Mouse (Mus musculus): ENCODE results near the gene 4933403O08Rik.

Gene 4933403O08Rik

GRCm38 (mm10) chrX:112238749-112239148 lies at the start of gene 4933403O08Rik:
4933403O08Rik (plus strand) TSS chrX:112239049.
- no peak for DNase-seq (ENCODE audit: low spot score in 2 of 2)

GRCm38 (mm10) chrX:112242916-112243315 lies 4.1 kb downstream of the 4933403O08Rik start:
- no peak for DNase-seq (ENCODE audit: low spot score in 2 of 2)

GRCm38 (mm10) chrX:112255513-112255912 lies 16.7 kb downstream of the 4933403O08Rik start:
- no peak for DNase-seq (ENCODE audit: low spot score in 2 of 2)

- DNase-seq (ENCODE audit: low spot score in 2 of 2), result no peak
Observed at GRCm38 (mm10) chrX:112273550-112273949, 34.7 kb downstream of the 4933403O08Rik start.
